Mouse (Mus musculus) megakaryocyte progenitor cell, adult 5-6 weeks (primary cell): ENCODE measurements around the gene Znrf1. TPM values are rescaled to one million over a fixed set of nuclear protein-coding genes. Genes with fewer than 3 reads are reported as not detected.

Source experiments
- total RNA-seq, 2 experiments: library from RNA; stranded (forward) in 1 of 2; stranded (reverse) in 1 of 2; fragments of 157-497, 149-512 nt in 1 of 2; fragments of 200-1000 nt in 1 of 2; gene quantifications; 2 replicates each; pipeline versions ENCODE4 v1.2.3 to v1.2.4; 2015 to 2017

Znrf1 gene
- total RNA-seq, 2 experiments from 2014 or later, result 66.1 to 76.6 TPM

Other genes with a start within 250 kb of the Znrf1 start
- 59.5 and 62.3 TPM in 2 replicates for gene Rfwd3, start 235.9 kb upstream of the Znrf1 start, total RNA-seq (2015)
- 73.7 and 77.4 TPM in 2 replicates for gene Rfwd3, start 235.9 kb upstream of the Znrf1 start, total RNA-seq (2017)
- 92.8 and 93.6 TPM in 2 replicates for gene Mlkl, start 197.9 kb upstream of the Znrf1 start, total RNA-seq (2015)
- 78.9 and 88.4 TPM in 2 replicates for gene Mlkl, start 197.9 kb upstream of the Znrf1 start, total RNA-seq (2017)
- not detected in 2 replicates for gene Fa2h, start 142.3 kb upstream of the Znrf1 start, total RNA-seq (2015)
- gene Fa2h, start 142.3 kb upstream of the Znrf1 start, total RNA-seq (2017), result not detected in 2 replicates
- gene Wdr59, start 14.0 kb upstream of the Znrf1 start, total RNA-seq (2015), result 4.5 and 6.8 TPM in 2 replicates
- gene Wdr59, start 14.0 kb upstream of the Znrf1 start, total RNA-seq (2017), result 5.7 and 6.3 TPM in 2 replicates
- 0.10 and 0.15 TPM in 2 replicates for gene Ldhd, start 94.3 kb downstream of the Znrf1 start, total RNA-seq (2015)
- gene Ldhd, start 94.3 kb downstream of the Znrf1 start, total RNA-seq (2017), result 0.14 TPM in 1 of 2 replicates, not detected in the other
- gene Zfp1, start 107.3 kb downstream of the Znrf1 start, total RNA-seq (2015), result 14.7 and 16.9 TPM in 2 replicates
- 11.2 and 19.2 TPM in 2 replicates for gene Zfp1, start 107.3 kb downstream of the Znrf1 start, total RNA-seq (2017)
- not detected in 2 replicates for gene Ctrb1, start 154.9 kb downstream of the Znrf1 start, total RNA-seq (2015)
- not detected in 2 replicates for gene Ctrb1, start 154.9 kb downstream of the Znrf1 start, total RNA-seq (2017)
- gene Bcar1, start 207.7 kb downstream of the Znrf1 start, total RNA-seq (2015), result 0.15 TPM in 1 of 2 replicates, not detected in the other
- not detected in 2 replicates for gene Bcar1, start 207.7 kb downstream of the Znrf1 start, total RNA-seq (2017)